Mouse (Mus musculus): ENCODE data around the gene Gprin2.

DNA sequence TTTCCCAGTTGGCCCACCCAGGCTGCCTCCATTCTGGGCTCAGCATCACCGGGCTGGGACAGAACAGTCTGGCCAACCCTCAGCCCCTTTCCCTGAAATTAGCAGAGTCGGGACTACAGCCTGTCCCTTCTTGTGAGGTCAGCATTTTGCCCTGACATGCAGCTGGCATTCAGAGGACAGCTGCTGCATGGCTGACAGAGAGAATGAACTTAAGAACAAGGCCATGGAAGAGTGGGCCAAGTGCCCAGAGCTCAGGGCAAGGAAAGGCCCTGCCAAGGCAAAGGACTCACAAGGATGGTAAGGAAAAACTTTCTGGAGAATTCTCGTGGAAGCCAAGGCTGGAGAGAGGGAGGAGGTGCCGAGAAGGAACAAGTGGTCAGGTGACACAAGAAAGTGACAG is 4.7 kb downstream of the Gprin2 start:
- no peak for TF ChIP-seq CTCF (IDR thresholded peaks at IDR 0.05; ENCODE audit: low read depth, low read length)
- no peak for TF ChIP-seq POLR2A (IDR thresholded peaks at IDR 0.05; ENCODE audit: extremely low read depth, insufficient read depth, low read length)
